Mouse (Mus musculus) lung, postnatal 14 days (tissue): Measurements from ENCODE around the gene Glb1.

Experiments
- DNase-seq: peaks from one replicate; pipeline ENCODE4 v3.0.0; 2021

Gene Glb1

DNA sequence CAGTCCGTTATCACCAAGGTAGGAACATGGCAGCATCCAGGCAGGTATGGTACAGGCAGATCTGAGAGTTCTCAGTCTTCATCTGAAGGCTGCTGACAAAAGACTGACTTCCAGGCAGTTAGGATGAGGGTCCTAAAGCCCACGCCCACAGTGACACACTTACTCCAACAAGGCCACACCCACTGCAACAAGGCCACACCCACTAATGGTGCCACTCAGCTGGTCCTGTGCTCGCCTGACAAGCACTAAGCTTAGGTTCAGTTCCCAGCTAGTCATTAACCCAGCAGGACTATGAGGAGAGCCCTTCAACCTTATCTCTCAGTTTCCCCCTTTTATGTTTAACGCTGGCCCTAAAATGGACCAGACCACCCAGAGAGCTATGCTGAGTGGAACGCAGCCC is 47.8 kb downstream of the Glb1 start:
- no peak for DNase-seq

DNA sequence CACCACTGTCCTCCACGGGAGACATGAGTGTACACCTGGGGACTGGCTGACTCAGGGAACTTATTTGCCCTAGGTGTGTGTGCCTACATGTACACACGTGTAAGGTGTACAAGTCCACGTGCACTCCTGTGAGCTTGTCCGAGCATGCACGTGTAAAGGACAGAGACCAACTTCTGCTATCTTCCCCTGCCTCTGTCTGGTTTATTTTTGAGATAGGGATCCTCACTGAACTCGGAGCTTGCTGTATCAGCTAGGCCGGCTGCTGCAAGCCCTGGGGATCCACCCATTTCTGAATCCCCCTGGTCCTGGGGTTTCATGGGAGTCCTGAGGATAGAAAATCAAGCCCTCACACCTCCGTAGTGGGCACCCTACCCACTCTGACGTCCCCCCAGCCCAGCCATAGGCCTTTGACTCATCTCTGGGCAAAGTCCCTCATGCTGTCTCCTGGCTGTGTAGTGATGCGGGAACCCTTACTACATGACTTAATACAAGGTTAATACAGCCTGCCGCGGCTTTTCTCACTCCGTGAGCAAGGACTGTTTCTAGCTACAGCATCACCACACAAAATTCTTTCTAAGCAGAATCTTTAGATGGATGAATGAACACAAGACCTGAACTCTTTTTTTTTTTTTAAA is 48.4 kb downstream of the Glb1 start:
- DNase-seq: no peak

DNA sequence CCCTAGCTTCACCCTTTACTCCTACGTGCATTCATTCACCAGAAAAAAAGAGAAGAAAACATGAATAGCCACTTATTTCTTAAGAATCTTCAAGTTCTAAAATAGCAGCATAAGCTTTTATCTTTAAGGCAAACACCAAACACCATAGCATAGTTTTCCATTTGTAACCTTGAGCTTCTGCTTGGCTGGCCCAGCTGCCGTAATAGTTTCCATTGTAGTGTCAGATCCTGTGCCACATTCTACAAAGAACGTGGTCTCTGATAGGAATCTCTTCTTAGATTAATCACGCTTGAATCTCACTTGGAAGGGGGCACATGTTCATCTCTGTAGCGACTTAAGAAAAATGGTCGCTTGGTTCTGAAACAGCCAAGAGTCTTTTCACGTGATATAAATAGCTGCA is 50.7 kb downstream of the Glb1 start:
- no peak for DNase-seq

DNA sequence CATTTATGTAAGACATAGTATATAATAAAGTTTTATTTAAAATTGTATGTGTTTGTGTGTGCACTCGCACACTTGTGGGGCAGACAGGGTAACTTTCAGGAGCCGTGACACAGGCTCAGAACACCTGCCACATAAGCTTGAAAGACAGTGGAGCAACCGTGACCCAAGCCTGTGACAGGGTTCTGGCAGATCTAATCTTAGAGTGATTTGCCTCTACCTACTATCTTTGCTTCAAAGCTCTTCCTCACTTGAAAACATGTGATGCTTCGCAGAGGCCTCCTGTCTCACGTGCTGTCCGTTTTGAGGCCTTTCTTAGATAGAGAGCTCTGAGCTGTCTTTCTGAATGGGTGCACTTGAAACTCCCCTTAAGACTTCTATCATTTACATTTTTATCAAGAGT is 51.5 kb downstream of the Glb1 start:
- no peak for DNase-seq

DNA sequence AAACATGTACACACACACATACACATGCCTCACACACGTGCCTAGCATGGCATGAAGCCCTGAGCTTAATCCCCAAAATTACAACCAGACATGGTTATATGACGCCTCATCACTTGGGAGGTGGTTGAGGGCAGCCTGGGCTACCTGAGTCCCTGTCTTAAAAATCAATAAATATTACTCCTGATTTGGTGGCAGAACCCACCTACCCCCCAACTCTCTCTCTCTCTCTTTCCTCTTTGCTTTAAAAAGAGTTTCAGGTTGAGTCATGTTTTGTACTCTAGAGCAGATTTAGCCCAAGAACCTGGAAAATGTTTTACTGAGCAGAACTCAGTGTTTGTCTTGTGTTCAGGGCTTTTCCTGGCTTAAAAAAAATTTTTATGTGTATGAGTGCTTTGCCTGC is 54.5 kb downstream of the Glb1 start:
- no peak for DNase-seq

DNA sequence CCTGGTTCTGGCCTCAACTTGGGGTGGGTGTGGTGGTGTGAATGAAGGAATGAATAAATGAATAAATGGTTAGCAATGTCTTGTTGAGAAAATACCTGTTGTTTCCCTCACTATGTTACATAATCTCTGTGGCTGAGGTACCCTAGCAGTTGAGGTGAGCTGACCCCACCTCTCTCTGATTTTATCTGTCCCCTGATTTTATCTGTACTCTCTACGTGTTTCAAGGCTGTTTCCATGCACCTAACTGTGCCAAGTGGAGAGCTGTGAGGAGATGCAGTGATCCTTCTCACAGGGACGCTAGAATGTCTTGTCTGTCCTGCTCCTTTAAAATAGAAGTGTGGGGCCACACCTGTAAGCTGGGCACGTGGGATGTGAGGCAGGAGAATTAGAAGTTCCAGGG is 57.6 kb downstream of the Glb1 start:
- no peak for DNase-seq

DNA sequence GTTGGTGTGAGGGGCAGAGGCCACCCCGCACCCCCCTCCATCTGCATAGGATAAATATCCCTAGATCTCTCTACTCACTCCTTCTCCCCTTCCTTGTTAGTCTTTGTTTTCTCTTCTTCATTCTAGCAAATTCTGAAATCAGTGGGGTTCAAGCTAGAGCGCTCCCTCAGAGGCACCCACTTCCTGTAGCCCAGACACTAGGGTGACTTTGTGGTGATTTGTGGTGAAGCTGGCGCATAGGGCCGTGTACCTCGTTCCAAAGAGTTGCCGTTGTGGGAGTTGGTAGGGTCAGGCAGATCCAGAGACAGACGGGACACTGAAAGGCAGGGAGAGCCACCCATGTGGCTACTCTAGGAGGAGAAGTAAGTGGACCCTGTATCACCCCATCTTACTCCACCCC is 61.7 kb downstream of the Glb1 start:
- no peak for DNase-seq

DNA sequence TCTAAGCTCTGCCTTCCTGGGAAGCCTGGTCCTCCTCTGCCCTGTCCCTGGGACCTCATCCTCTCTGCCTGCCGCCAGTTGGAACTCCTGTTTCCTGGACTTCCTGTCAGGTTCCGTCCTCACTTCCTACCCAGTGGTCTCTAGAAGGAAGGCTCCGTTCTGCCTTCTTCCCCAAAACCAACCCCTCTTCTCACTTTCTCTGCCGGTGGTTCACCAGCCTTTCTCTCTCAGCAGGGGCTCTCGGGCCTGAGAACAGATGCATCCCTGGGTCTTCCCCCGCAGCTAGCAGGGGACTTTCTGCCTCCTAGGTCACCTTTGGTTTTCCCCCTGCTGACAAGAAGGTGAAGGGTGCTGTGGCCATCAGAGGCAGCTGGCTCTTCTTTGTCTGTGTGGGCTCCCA is 64.6 kb downstream of the Glb1 start:
- DNase-seq: no peak

DNA sequence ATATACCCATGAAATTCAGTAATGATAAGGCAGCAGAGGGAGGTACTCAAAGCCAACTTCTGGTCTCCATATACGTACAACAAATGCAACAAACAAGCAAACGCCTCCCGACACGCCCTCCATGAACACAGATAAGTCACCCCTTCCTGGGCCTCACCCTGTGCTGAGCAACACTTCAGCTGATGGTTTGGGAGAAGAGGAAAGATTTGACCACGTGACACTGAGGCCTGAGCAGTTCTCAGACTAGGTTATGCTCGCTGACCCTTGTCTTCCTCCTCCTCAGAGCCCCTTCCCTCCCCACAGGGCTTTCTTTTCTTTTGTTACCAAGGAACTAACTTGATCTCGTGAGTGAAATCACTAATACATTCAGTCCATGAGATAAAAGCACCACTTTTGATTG is 66.0 kb downstream of the Glb1 start:
- DNase-seq: no peak

DNA sequence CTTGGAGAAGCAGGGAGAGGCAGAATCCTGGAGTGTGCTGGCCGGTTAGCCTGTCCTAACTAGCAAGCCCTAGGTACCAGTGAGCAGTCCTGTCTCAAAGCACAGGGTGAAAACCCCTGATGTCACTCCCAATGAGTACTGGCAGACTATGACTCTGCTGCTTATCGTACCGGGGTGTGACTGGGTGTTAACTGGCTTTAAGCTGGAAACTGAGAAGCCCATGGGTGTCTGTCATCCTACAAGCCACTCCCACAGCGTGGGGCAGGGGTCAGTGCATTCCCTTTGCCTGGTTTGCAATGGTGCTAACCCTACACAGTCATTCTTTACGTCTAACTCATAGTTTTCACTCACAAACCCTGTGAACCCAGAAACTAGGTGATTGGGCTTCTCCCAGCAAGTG is 67.3 kb downstream of the Glb1 start:
- DNase-seq: no peak

DNA sequence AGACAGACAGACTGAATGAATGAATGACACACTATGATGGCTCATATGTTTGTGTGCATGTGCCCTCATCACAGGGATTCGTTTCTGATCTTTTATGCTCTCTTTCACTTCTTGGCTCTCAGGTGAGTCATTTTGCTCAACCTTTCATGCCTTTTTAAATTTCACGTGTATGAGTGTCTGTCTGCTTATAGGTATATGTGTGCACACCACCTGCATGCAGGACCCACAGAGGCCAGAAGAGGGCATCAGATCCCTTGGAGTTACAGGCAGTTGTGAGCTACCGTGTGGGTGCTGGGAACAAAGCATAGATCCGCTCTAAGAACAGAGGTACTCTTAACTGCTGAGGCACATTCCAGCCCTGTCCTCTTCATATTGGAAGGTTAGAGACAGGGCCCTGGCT is 67.8 kb downstream of the Glb1 start:
- no peak for DNase-seq

DNA sequence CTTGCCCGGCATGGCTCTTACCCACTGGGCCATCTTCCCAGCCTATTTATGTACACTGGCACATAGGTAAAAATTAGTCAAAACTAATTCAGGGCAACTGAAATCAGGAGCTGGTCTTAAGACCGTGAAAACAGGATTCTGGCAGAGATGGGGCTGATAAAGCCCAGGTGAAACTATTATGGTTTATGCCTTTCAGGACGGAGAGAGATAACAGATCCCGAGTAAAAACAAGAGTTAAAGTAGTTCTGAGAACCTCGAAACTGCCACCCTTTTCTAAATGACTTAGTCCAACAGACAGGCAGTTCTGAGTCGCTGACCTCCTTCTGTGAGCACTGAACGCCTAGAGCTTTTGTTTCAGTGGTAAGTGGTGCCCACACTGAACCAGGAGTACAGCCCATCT is 71.0 kb downstream of the Glb1 start:
- DNase-seq: no peak

DNA sequence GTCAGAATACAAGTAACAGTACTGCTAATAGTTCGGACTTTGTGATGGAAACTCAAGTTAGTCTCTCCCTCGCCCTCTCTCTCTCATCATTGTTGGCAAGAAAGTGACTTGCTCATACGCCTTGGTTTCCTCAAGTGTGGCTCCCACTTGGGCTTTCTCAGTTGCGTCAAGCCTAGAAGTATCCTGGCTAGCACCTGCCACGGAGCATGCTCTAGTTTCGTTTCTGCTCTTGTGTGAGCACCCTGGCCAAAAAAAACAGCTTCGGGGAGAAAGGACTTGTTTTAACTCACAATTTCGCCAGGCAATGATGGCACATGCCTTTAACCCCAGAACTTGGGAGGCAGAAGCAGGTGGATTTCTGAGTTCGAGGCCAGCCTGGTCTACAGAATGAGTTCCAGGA is 76.1 kb downstream of the Glb1 start:
- DNase-seq: no peak

DNA sequence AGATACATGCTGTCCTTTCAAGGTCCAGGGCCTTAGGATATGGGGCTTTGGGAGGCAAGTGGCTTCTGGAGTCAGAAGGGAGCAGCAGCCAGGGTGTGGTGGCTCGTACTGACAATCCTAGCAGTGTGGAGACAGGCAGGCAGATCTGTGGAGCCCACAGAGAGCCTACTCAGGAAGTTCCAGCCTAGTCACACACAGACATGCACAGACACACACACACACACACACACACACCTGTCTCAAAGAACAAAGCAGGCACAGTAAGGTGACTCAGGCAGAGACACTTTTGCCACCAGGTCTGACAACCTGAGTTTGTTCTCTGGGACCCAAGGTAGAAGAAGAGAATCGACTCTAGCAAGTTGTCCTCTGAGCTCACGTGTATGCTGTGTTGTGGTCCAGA is 80.1 kb downstream of the Glb1 start:
- DNase-seq: no peak

DNA sequence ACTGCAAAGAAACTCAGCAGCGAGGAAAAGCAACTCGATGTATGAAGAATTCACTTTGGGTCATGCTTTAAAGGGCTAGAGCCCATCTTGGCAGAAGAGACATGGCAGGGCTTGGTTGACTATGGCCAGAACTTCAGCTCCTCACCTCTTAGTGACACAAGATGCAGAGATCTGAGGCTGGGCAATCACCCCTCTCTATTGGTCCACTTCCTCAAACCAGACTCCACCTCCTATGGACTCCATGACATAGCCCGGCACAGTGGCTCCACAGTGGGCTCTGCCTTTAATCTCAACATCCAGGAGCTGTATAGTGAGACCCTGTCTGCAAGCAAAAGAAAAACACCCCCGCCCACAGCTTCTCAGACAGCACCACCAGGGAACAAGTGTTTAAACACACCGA is 83.9 kb downstream of the Glb1 start:
- DNase-seq: no peak

DNA sequence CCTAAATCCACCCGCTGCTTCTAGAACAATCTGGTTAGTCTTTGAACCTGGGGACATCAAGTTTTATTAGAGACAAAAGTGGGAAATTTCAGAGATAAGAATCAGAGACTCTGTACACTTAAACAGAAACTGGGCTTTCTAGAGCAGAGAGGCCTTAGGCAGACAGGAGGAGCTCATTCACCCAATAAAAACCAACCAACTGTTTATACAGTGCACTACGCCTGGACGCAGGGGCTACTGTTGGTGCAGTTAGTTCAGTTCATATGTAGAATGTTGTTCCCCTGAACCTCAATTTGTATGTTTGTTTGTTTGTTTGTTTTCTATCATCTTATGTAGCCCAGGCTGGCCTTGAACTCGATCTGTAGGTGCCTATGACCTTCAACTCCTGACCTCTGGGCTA is 85.9 kb downstream of the Glb1 start:
- no peak for DNase-seq

DNA sequence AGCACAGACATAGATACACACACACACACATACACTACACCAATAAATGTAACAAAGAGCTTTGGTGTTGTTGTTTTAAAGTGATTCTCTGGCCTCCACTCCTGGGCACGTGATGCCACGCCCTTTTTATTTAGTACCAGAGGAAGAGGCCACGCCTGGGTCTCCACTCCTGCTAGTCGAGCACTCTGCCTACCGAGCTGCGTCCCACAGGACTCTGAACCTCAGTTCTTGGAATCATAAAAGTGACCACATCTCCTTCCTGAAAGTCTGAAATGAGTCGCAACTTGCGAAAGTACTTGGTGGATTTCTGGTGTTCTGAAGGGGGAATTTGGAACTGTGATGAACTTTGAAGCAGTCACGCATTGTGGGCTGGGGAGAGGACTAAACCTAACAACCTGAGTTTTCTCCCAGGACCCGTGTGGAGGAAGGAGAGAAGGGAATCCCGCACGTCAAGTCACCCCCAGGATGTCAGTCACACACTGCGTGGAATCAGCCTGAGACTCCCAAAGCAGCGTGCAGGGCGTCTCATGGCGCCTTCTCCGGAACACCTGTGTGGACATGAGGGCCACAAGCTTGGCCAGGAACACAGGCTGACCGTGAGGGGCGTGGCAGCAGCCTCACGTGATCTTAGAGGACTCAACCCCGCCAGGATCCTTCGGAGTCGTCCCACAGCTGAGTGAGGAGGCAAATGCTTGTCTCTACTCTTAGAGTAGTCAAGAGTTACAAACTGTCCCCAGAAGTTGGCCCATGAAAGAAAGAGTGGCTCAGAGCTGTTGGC is 86.8 kb downstream of the Glb1 start:
- no peak for DNase-seq

DNA sequence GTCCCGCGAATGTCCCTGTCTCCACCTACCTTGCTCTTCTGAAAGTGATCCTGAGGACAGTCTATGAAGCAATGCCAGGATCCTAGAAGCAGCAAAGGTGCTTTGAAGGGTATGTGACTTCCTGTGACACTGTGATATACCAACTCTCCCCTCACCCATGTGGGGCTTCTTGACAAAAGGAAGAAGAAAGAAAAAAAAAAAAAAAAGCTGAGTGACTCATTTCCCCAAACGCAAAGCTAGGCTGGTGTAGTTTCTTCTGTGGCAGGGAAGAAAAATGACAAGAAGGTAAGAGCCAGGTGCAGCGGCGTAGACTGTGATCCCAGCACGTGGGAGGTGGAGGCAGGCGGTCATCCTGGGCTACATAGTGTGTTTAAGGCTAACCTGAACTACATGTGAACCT is 95.6 kb downstream of the Glb1 start:
- DNase-seq: no peak

DNA sequence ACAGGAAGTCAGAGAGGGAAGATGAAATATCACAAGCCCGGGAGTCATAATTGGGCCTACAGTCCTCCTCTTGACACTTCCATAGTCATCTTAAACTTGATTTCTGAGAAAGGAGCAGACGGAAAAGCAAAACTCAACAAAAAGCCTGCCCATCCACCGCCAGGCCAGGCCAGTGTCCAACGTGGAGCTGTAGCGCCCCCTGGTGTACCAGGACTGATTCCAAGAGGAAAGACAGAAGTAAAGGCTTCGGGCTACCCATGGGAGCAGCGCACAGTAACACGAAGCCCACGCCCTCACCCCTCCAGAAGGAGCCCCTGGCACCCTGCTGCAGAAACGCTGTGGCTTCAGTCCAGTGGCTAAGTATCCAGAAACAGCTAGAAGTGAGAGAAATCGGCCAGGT is 97.3 kb downstream of the Glb1 start:
- DNase-seq: peak; percentile 93

DNA sequence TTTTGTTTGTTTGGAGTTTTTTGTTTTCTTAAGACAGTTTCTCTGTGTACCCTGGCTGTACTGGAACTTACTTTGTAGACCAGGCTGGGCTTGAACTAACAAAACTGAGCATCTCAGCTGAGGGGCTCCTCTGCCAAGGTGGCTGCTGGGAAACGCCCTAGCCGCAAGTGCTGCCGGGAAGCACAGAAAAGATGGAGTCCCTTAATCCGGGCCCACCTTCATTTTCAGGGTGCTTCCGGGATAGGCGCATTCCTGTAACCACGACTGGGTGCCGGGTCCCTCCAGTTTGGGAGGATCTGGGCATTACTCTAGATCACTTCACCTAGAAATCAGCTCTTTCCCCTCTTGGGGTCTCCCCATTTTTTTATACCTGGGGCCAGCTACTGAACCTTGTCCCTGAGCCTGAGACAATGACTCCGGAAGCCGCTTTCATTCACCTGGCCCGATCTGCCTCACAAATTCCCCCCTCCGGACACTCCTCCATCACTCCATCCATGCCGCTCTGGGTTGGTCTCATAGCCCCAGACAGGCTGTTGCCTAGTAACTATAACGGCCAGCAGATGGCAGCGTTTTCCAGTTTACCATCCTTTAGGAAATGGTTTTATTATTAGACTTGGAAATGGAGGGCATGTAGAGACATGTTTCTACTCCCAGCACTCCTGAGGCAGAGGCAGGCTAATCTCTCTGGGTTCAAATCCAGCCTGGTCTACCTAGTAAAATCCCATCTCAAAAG is 99.1 kb downstream of the Glb1 start:
- DNase-seq: peak; percentile 82

DNA sequence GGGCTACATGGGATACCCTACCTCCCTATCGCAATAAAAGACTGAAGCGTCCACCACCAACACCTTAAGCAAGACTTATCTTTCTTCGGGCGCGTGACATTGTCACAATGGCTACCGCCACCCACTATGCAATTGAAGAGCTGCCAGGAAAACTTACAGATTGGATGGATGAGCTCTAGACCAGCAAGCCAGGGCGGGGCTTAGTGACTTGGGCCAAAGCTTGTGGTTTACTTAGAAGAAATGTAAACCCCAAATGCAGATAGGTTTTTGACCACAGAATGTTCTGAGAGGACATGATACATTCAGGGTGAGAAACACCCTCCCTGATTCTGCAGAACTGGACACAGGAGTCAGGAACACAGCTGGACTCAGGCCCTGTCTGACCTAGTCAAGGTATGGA is 100.2 kb downstream of the Glb1 start:
- DNase-seq: no peak

DNA sequence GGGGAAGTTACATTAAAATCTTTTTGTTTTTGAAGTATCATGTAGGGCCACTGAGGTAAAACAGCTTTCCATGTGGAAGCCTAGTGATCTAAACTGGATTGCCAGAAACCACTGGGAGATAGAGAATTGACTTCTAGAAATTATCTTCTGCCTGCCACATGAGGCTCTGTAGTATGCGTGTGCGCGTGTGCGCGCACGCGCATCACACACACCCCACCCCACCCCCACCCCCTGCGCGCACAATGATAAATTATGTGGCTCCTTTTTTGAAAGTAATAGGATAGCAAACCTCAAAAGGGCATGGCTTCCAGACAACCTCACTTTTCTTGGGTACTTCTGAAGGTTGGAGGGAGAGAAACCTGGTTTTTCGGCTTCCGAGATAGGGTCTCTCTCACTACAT is 101.0 kb downstream of the Glb1 start:
- no peak for DNase-seq

DNA sequence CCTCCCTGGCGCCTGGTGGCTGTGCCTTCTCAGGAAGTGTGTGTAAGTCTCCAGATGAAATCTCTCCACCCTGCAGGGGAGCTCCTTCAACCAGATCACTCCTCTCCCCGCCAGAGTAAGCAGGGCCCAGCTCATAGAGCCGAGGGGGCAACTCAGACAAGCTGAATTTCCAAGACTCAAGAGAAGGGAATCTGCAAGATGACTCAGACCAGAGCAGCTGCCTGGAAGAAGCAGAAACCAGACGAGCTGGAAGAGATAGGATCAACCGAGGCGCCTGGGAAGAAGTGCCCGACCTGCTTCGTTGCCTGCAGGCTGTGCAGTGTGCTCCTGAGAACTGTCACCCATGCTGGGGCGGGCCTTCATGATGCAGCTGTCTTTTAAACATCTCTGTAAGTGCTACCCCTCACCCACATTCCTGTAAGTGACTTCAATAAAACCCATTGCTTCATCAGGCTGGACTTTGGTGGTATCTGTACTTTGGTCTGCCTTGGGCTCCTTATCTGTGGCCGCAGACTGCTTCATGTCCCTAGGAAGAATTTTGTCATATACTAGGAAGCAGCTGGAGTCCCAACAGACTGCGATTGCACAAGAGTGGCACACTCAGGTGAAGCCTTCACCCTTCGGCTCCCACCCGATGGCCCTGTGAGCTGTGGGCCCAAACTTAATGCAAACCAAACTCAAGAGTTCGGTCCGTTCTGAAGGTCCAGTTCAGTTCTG is 102.0 kb downstream of the Glb1 start:
- DNase-seq: no peak

DNA sequence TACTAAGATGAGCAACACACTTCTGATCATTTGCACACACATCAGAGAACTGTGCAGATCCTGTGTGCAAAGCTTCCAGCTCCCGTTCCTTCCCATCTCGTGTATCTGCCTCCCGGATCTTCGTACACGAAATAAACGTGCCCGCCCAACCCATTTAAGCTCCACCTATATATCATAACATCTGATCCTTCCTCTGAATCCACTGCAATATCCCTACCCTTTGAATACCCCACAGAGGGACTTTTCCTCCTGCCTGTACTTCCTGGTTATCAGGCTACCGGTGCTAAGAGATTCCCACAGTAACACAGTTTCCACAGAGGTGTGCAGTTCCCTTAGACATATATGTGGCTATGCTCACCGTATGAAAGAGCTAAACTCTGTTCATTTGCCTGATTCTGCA is 103.9 kb downstream of the Glb1 start, which contains the start of gene Ccr4:
TSS of gene Ccr4 (minus strand) at position 101 of the 400 bp plus-strand sequence.
- no peak for DNase-seq
